Mouse (Mus musculus): ENCODE results near the gene Zfp526.

The Zfp526 gene

DNA sequence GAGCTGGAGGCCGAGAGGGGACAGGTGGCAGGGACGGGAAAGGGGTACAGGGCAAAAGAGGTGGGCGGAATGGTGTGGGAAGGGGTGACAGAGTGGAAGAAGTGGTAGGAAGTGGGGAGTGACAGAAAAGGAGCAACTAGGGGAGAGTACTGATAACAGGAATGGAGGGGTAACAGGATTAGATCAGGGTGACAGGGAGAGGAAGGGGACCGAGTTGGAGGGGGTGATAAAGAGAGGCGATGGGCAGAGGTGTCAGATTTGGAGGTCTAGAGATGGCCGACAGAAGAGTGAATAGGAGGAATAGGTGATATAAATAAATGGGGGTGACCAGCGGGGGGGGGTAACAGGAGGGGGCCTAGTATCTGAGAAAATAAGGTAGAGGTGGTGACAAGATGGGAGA is 47.4 kb downstream of the Zfp526 start:
- no peak for DNase-seq

- peak in 1 of 2 experiments; percentile 23 for DNase-seq
These were observed 47.8 kb downstream of the Zfp526 start for GRCm38 (mm10) chr7:25269029-25269428.

- no peak for DNase-seq
These were observed 48.5 kb downstream of the Zfp526 start for GRCm38 (mm10) chr7:25269545-25270271.

DNA sequence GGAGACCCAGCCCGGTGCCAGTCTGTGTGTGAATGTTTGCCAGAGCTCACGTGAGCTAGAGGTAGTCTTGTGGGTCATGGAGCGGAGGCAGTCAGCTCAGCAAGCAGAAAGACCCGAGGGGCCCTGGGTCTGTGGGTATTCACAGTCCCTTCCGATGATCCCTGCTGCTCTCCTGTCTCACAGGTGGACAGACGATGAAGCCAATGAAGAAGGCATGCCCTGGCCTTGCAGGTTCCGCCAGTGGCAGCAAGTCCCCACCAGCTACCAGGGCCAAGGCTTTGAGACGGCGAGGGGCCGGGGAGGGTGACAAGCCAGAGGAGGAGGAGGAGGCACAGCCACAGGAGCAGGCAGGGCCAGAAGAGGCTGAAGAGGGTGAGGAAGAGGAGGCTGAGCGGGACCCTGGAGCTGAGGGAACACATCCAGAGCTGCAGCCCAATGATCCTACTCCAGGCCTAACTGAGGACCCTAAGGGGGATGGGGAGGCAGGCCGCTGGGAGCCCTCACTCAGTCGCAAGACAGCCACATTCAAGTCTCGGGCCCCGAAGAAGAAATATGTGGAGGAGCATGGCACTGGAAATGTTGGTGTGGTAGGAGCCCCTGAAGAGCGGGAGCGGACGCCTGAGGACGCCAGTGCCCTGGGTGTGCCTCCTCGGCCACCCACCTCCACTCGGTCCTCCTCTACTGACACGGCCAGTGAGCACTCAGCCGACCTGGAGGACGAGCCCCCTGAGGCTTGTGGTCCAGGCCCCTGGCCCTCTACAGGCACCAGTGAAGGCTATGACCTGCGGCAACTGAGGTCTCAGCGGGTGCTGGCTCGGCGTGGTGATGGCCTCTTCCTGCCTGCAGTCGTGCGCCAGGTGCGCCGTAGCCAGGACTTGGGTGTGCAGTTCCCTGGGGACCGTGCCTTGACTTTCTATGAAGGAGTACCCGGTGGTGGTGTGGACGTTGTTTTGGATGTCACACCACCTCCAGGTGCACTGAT is 49.7 kb downstream of the Zfp526 start:
- DNase-seq = peak in 1 of 2 experiments; percentile 26

DNA sequence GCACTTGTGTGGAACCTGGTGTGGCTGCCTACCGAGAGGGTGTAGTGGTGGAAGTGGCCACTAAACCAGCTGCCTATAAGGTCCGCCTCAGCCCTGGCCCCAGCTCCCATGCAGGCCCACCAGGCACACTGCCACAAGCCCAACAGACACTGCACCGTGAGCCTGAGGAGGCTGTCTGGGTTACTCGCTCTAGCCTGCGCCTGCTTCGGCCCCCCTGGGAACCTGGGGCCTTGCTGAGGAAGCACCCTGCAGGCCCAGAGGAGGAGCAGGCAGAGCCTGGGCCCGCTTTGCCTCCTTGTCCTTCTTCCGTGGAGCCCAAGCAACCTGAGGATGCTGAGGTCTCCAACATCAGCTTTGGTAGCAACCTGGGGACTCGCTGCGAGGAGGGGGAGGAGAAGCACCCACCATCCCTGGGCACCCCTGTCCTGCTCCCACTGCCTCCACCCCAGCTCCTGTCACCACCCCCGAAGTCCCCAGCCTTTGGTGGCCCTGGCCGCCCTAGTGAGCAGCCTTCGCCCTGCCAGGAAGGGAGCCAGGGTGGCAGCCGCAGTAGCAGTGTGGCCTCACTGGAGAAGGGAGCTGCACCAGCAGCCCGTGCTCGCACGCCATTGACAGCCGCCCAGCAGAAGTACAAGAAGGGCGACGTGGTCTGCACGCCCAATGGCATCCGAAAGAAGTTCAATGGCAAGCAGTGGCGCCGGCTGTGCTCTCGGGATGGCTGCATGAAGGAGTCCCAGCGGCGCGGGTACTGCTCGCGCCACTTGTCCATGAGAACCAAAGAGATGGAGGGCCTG is 50.6 kb downstream of the Zfp526 start:
- peak in 1 of 2 experiments; percentile 19 for DNase-seq

GRCm38 (mm10) chr7:25272445-25273258 is 51.4 kb downstream of the Zfp526 start:
- DNase-seq = peak in 1 of 2 experiments; percentile 20

- DNase-seq = peak in 1 of 2 experiments; percentile 47
These were observed 52.3 kb downstream of the Zfp526 start for GRCm38 (mm10) chr7:25273259-25274241.

DNA sequence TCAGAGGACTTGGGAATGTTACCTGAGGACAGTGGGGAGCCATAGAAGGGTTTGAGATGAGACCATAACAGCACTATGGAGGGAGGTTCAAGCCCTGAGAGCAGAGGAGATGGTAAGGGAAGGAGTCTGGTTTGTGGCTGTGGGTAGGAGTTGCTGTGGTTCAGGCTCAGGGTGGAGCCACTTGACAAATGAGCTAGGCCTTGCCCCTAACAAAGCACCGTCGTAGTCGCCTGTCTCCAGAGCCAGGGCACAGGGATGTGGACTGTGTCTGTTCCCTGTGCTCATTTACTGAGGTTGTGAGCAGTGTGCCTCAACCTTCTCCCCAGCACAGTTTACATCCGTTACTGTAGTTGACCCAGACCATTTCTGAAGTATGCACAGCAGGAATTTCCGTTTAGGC is 53.3 kb downstream of the Zfp526 start:
- DNase-seq = no peak

DNA sequence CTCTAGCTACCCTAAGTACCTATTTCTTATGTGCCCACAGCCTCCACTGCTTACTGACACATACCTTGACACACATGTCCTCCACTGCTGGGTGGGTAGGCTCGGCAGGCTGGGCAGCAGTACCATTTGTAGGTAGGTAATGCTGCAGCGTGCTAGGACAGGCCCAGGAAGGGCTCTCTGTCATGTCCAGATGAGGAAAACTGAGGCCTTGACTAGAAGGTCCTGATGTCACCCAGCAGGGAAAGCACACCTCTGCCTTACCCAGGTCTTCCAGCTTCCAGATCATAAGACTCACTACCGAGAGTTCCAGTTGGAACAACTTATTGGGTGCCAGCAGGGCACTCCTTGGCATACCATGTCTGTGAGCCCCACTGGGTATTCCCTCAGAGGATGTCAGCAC is 53.8 kb downstream of the Zfp526 start:
- DNase-seq = no peak

GRCm38 (mm10) chr7:25275555-25276298 is 54.5 kb downstream of the Zfp526 start:
- DNase-seq = no peak
